Mouse (Mus musculus): Measurements from ENCODE around the gene Rcsd1. TPM values are rescaled to one million over a fixed set of nuclear protein-coding genes. Genes with fewer than 3 reads are reported as not detected.

Gene Rcsd1
- polyA plus RNA-seq, 1 experiment from 2014 or later: 16.2 TPM

GRCm38 (mm10) chr1:165731553-165731952 is 22.0 kb upstream of the Rcsd1 start:
- no peak for ATAC-seq (ENCODE audit: low FRiP score, low read depth)
- H3K9me3 ChIP-seq: no peaks in the 10 kb centered on the region
- 67% methylated on average over 6 of the region's 6 CpGs for WGBS
- H3K4me2 ChIP-seq (replicated peaks): no peak overlapping the region
- no peak overlapping the region for H3K27ac ChIP-seq
- 0 out of 2 replicates have a peak, but pooled peaks cover 4% of the 10 kb centered on the region for H3K4me1 ChIP-seq
- H3K27me3 ChIP-seq: no peaks in the 10 kb centered on the region
- H3K9ac ChIP-seq: no peak overlapping the region
- no peak overlapping the region for H3K4me3 ChIP-seq
- H3K36me3 ChIP-seq: no peaks in the 10 kb centered on the region

- 51% methylated on average over 1 of the region's 1 CpGs for WGBS
- 0 out of 2 replicates have a peak, but pooled peaks cover 4% of the 10 kb centered on the region for H3K4me1 ChIP-seq
Observed at GRCm38 (mm10) chr1:165730129-165730528, 20.6 kb upstream of the Rcsd1 start.

GRCm38 (mm10) chr1:165728057-165728639 is 18.6 kb upstream of the Rcsd1 start:
- WGBS: 90% methylated on average over 3 of the region's 3 CpGs
- no peak for ATAC-seq (ENCODE audit: low FRiP score, low read depth)
- Histone ChIP-seq H3K4me3 (no peak overlapping the region), H3K36me3 (no peaks in the 10 kb centered on the region), H3K27me3 (no peaks in the 10 kb centered on the region), H3K9me3 (no peaks in the 10 kb centered on the region), H3K27ac (no peak overlapping the region), H3K4me2 (replicated peaks) (no peak overlapping the region), H3K9ac (no peak overlapping the region), H3K4me1 (0 out of 2 replicates have a peak, but pooled peaks cover 4% of the 10 kb centered on the region)

More at GRCm38 (mm10) chr1:165730129-165730528, 20.6 kb upstream of the Rcsd1 start:
- H3K9ac ChIP-seq: no peak overlapping the region
- ATAC-seq (ENCODE audit: low FRiP score, low read depth): no peak
- no peaks in the 10 kb centered on the region for H3K36me3 ChIP-seq
- H3K27me3 ChIP-seq: no peaks in the 10 kb centered on the region
- no peaks in the 10 kb centered on the region for H3K9me3 ChIP-seq
- H3K4me2 ChIP-seq (replicated peaks): no peak overlapping the region
- H3K27ac ChIP-seq: no peak overlapping the region
- no peak overlapping the region for H3K4me3 ChIP-seq

GRCm38 (mm10) chr1:165726986-165727385 is 17.4 kb upstream of the Rcsd1 start:
- no peaks in the 10 kb centered on the region for H3K27me3 ChIP-seq
- H3K9me3 ChIP-seq: no peaks in the 10 kb centered on the region
- no peaks in the 10 kb centered on the region for H3K36me3 ChIP-seq
- no peak overlapping the region for H3K4me2 ChIP-seq (replicated peaks)
- ATAC-seq (ENCODE audit: low FRiP score, low read depth): no peak
- H3K4me3 ChIP-seq: no peak overlapping the region
- no peak overlapping the region for H3K9ac ChIP-seq
- WGBS: 40% methylated on average over 1 of the region's 1 CpGs
- no peak overlapping the region for H3K27ac ChIP-seq
- H3K4me1 ChIP-seq: 0 out of 2 replicates have a peak, but pooled peaks cover 4% of the 10 kb centered on the region

- Histone ChIP-seq H3K9me3 (no peaks in the 10 kb centered on the region), H3K9ac (no peak overlapping the region), H3K27me3 (no peaks in the 10 kb centered on the region), H3K27ac (no peak overlapping the region), H3K4me3 (no peak overlapping the region), H3K4me1 (0 out of 2 replicates have a peak, but pooled peaks cover 4% of the 10 kb centered on the region), H3K4me2 (replicated peaks) (no peak overlapping the region), H3K36me3 (no peaks in the 10 kb centered on the region)
- WGBS: 83% methylated on average over 4 of the region's 4 CpGs
- no peak for ATAC-seq (ENCODE audit: low FRiP score, low read depth)
Observed at GRCm38 (mm10) chr1:165725039-165725644, 15.6 kb upstream of the Rcsd1 start.

- WGBS: 64% methylated on average over 11 of the region's 11 CpGs
Observed at GRCm38 (mm10) chr1:165724219-165725033, 14.9 kb upstream of the Rcsd1 start.

GRCm38 (mm10) chr1:165722531-165723123 is 13.1 kb upstream of the Rcsd1 start:
- Histone ChIP-seq H3K36me3 (no peaks in the 10 kb centered on the region), H3K4me2 (replicated peaks) (no peak overlapping the region), H3K9me3 (no peaks in the 10 kb centered on the region), H3K27me3 (no peaks in the 10 kb centered on the region), H3K4me1 (peaks cover 12% of the 10 kb centered on the region), H3K9ac (no peak overlapping the region), H3K27ac (no peak overlapping the region), H3K4me3 (no peak overlapping the region)
- 86% methylated on average over 9 of the region's 9 CpGs for WGBS
- no peak for ATAC-seq (ENCODE audit: low FRiP score, low read depth)

More at GRCm38 (mm10) chr1:165724219-165725033, 14.9 kb upstream of the Rcsd1 start:
- H3K4me2 ChIP-seq (replicated peaks): no peak overlapping the region
- no peak for ATAC-seq (ENCODE audit: low FRiP score, low read depth)
- no peak overlapping the region for H3K27ac ChIP-seq
- H3K4me3 ChIP-seq: no peak overlapping the region
- no peaks in the 10 kb centered on the region for H3K36me3 ChIP-seq
- no peaks in the 10 kb centered on the region for H3K4me1 ChIP-seq
- H3K9me3 ChIP-seq: no peaks in the 10 kb centered on the region
- H3K9ac ChIP-seq: no peak overlapping the region
- no peaks in the 10 kb centered on the region for H3K27me3 ChIP-seq

- H3K4me3 ChIP-seq: no peak overlapping the region
- H3K4me1 ChIP-seq: peaks cover 15% of the 10 kb centered on the region
- H3K27ac ChIP-seq: 0 out of 2 replicates have a peak overlapping the region, but pooled peaks have one; percentile 0
- H3K9me3 ChIP-seq: no peaks in the 10 kb centered on the region
- ATAC-seq (ENCODE audit: low FRiP score, low read depth): no peak
- H3K27me3 ChIP-seq: no peaks in the 10 kb centered on the region
- H3K4me2 ChIP-seq (replicated peaks): no peak overlapping the region
- H3K36me3 ChIP-seq: no peaks in the 10 kb centered on the region
- WGBS: 58% methylated on average over 15 of the region's 15 CpGs
- H3K9ac ChIP-seq: no peak overlapping the region
Observed at GRCm38 (mm10) chr1:165718543-165719105, 9.1 kb upstream of the Rcsd1 start.

- Histone ChIP-seq H3K27me3 (no peaks in the 10 kb centered on the region), H3K9me3 (no peaks in the 10 kb centered on the region), H3K9ac (no peak overlapping the region), H3K27ac (peak overlapping the region; percentile 0), H3K4me3 (no peak overlapping the region), H3K4me1 (peaks cover 15% of the 10 kb centered on the region), H3K36me3 (no peaks in the 10 kb centered on the region), H3K4me2 (replicated peaks) (no peak overlapping the region)
- WGBS: 50% methylated on average over 11 of the region's 11 CpGs
- no peak for ATAC-seq (ENCODE audit: low FRiP score, low read depth)
Observed at GRCm38 (mm10) chr1:165717711-165718542, 8.4 kb upstream of the Rcsd1 start.

- Histone ChIP-seq H3K4me3 (no peak overlapping the region), H3K27ac (no peak overlapping the region; the same call in 1 of the 2 replicates), H3K27me3 (no peaks in the 10 kb centered on the region), H3K36me3 (no peaks in the 10 kb centered on the region), H3K9me3 (no peaks in the 10 kb centered on the region), H3K4me1 (peaks cover 15% of the 10 kb centered on the region), H3K4me2 (replicated peaks) (no peak overlapping the region), H3K9ac (no peak overlapping the region)
- 86% methylated on average over 4 of the region's 4 CpGs for WGBS
- ATAC-seq (ENCODE audit: low FRiP score, low read depth): no peak
Observed at GRCm38 (mm10) chr1:165716426-165716825, 6.9 kb upstream of the Rcsd1 start.

- Histone ChIP-seq H3K27ac (no peak overlapping the region), H3K9me3 (no peaks in the 10 kb centered on the region), H3K9ac (no peak overlapping the region), H3K36me3 (no peaks in the 10 kb centered on the region), H3K4me1 (peaks cover 15% of the 10 kb centered on the region), H3K4me3 (no peak overlapping the region), H3K27me3 (peaks cover 16% of the 10 kb centered on the region; the same call in 1 of the 2 replicates), H3K4me2 (replicated peaks) (no peak overlapping the region)
- ATAC-seq (ENCODE audit: low FRiP score, low read depth): no peak
- WGBS: 76% methylated on average over 5 of the region's 5 CpGs
Observed at GRCm38 (mm10) chr1:165713798-165714197, 4.2 kb upstream of the Rcsd1 start.
